Mouse (Mus musculus): Measurements from ENCODE around the gene Cnksr3. TPM values are rescaled to one million over a fixed set of nuclear protein-coding genes. Genes with fewer than 3 reads are reported as not detected.

The Cnksr3 gene
- polyA plus RNA-seq, 1 experiment from 2014 or later: 11.4 TPM

- no peaks in the 10 kb centered on the region for H3K36me3 ChIP-seq (ENCODE audit: insufficient read depth)
- peak; percentile 83 for ATAC-seq (ENCODE audit: insufficient read depth)
- no peak overlapping the region for H3K9ac ChIP-seq
- peak overlapping the region; percentile 10; the same call in 1 of the 2 replicates for H3K4me2 ChIP-seq
- H3K4me1 ChIP-seq (ENCODE audit: insufficient read depth): peaks cover 6% of the 10 kb centered on the region
- WGBS: 17% methylated on average over 6 of the region's 6 CpGs
- no peak for TF ChIP-seq CTCF (IDR thresholded peaks at IDR 0.05; ENCODE audit: low read depth)
- DNase-seq: peak; percentile 68
- no peaks in the 10 kb centered on the region for H3K9me3 ChIP-seq (ENCODE audit: low read depth, low read length)
- no peaks in the 10 kb centered on the region for H3K27me3 ChIP-seq (ENCODE audit: insufficient read depth, low read length)
- no peak overlapping the region for H3K4me3 ChIP-seq (ENCODE audit: low read depth, low read length)
- peak overlapping the region; percentile 51; the same call in 1 of the 2 replicates for H3K27ac ChIP-seq (ENCODE audit: low read depth)
Measured at GRCm38 (mm10) chr10:7183171-7183631, 28.8 kb downstream of the Cnksr3 start.

- H3K27ac ChIP-seq (ENCODE audit: low read depth): peak overlapping the region; percentile 51; the same call in 1 of the 2 replicates
- no peaks in the 10 kb centered on the region for H3K36me3 ChIP-seq (ENCODE audit: insufficient read depth)
- H3K4me2 ChIP-seq: peak overlapping the region; percentile 10; the same call in 1 of the 2 replicates
- no peak overlapping the region for H3K4me3 ChIP-seq (ENCODE audit: low read depth, low read length)
- H3K9me3 ChIP-seq (ENCODE audit: low read depth, low read length): no peaks in the 10 kb centered on the region
- no peak overlapping the region for H3K9ac ChIP-seq
- H3K4me1 ChIP-seq (ENCODE audit: insufficient read depth): peaks cover 3% of the 10 kb centered on the region
- TF ChIP-seq CTCF (IDR thresholded peaks at IDR 0.05; ENCODE audit: low read depth): no peak
- WGBS: 38% methylated on average over 12 of the region's 12 CpGs
- ATAC-seq (ENCODE audit: insufficient read depth): peak; percentile 47
- peak; percentile 65 for DNase-seq
- H3K27me3 ChIP-seq (ENCODE audit: insufficient read depth, low read length): no peaks in the 10 kb centered on the region
Measured at GRCm38 (mm10) chr10:7182555-7183170, 29.4 kb downstream of the Cnksr3 start.

DNA sequence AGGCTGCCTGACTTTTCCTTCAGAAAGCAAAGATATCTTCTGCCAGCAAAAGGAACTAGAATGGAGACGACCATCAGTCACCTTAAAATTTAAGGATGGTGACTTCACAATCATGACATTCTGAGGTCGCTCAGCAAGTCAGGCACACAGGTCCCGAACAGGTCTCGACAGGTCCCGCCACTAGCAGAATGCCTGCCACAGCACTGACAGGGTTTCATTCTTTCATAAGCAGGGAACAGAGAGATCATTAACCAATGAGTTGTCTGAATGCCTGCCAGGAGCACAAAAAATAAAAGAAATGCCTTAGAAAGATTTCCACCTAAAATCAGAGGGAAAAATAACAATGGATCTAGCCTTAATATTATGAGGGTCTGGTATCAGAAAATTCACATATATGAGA is 31.7 kb downstream of the Cnksr3 start:
- H3K27ac ChIP-seq (ENCODE audit: low read depth): no peak overlapping the region
- no peak for DNase-seq
- WGBS: 75% methylated on average over 5 of the region's 5 CpGs
- H3K27me3 ChIP-seq (ENCODE audit: insufficient read depth, low read length): no peaks in the 10 kb centered on the region
- ATAC-seq (ENCODE audit: insufficient read depth): no peak
- no peak overlapping the region for H3K4me3 ChIP-seq (ENCODE audit: low read depth, low read length)
- TF ChIP-seq CTCF (IDR thresholded peaks at IDR 0.05; ENCODE audit: low read depth): no peak
- H3K4me1 ChIP-seq (ENCODE audit: insufficient read depth): peaks cover 3% of the 10 kb centered on the region
- no peak overlapping the region for H3K9ac ChIP-seq
- H3K36me3 ChIP-seq (ENCODE audit: insufficient read depth): no peaks in the 10 kb centered on the region
- H3K9me3 ChIP-seq (ENCODE audit: low read depth, low read length): no peaks in the 10 kb centered on the region
- H3K4me2 ChIP-seq: no peak overlapping the region

- no peaks in the 10 kb centered on the region for H3K9me3 ChIP-seq (ENCODE audit: low read depth, low read length)
- 54% methylated on average over 10 of the region's 10 CpGs for WGBS
- H3K27me3 ChIP-seq (ENCODE audit: insufficient read depth, low read length): no peaks in the 10 kb centered on the region
- ATAC-seq (ENCODE audit: insufficient read depth): no peak
- no peak for TF ChIP-seq CTCF (IDR thresholded peaks at IDR 0.05; ENCODE audit: low read depth)
- no peaks in the 10 kb centered on the region for H3K36me3 ChIP-seq (ENCODE audit: insufficient read depth)
- no peak overlapping the region for H3K4me3 ChIP-seq (ENCODE audit: low read depth, low read length)
- H3K27ac ChIP-seq (ENCODE audit: low read depth): no peak overlapping the region
- peaks cover 3% of the 10 kb centered on the region for H3K4me1 ChIP-seq (ENCODE audit: insufficient read depth)
- no peak overlapping the region for H3K9ac ChIP-seq
- DNase-seq: no peak
- H3K4me2 ChIP-seq: no peak overlapping the region
Measured at GRCm38 (mm10) chr10:7178571-7178970, 33.5 kb downstream of the Cnksr3 start.

- Histone ChIP-seq H3K4me1 (ENCODE audit: insufficient read depth) (no peaks in the 10 kb centered on the region), H3K9ac (no peak overlapping the region), H3K27me3 (ENCODE audit: insufficient read depth, low read length) (no peaks in the 10 kb centered on the region), H3K4me3 (ENCODE audit: low read depth, low read length) (no peak overlapping the region), H3K9me3 (ENCODE audit: low read depth, low read length) (no peaks in the 10 kb centered on the region), H3K27ac (ENCODE audit: low read depth) (no peak overlapping the region), H3K4me2 (no peak overlapping the region), H3K36me3 (ENCODE audit: insufficient read depth) (no peaks in the 10 kb centered on the region)
- ATAC-seq (ENCODE audit: insufficient read depth) (0 out of 2 replicates have a peak, but pooled peaks have one; percentile 37), DNase-seq (no peak)
- 68% methylated on average over 8 of the region's 8 CpGs for WGBS
- no peak for TF ChIP-seq CTCF (IDR thresholded peaks at IDR 0.05; ENCODE audit: low read depth)
Measured at GRCm38 (mm10) chr10:7176205-7176910, 35.7 kb downstream of the Cnksr3 start.

- Histone ChIP-seq H3K4me1 (ENCODE audit: insufficient read depth) (no peaks in the 10 kb centered on the region), H3K4me3 (ENCODE audit: low read depth, low read length) (no peak overlapping the region), H3K4me2 (no peak overlapping the region), H3K9me3 (ENCODE audit: low read depth, low read length) (no peaks in the 10 kb centered on the region), H3K27me3 (ENCODE audit: insufficient read depth, low read length) (no peaks in the 10 kb centered on the region), H3K36me3 (ENCODE audit: insufficient read depth) (no peaks in the 10 kb centered on the region), H3K27ac (ENCODE audit: low read depth) (no peak overlapping the region), H3K9ac (no peak overlapping the region)
- no peak for TF ChIP-seq CTCF (IDR thresholded peaks at IDR 0.05; ENCODE audit: low read depth)
- WGBS: 30% methylated on average over 2 of the region's 2 CpGs
- DNase-seq (peak; percentile 23), ATAC-seq (ENCODE audit: insufficient read depth) (no peak)
Measured at GRCm38 (mm10) chr10:7174480-7174879, 37.6 kb downstream of the Cnksr3 start.

GRCm38 (mm10) chr10:7173098-7173497 is 38.9 kb downstream of the Cnksr3 start:
- no peak overlapping the region for H3K4me2 ChIP-seq
- no peaks in the 10 kb centered on the region for H3K9me3 ChIP-seq (ENCODE audit: low read depth, low read length)
- no peaks in the 10 kb centered on the region for H3K36me3 ChIP-seq (ENCODE audit: insufficient read depth)
- no peaks in the 10 kb centered on the region for H3K4me1 ChIP-seq (ENCODE audit: insufficient read depth)
- no peak for TF ChIP-seq CTCF (IDR thresholded peaks at IDR 0.05; ENCODE audit: low read depth)
- 69% methylated on average over 1 of the region's 1 CpGs for WGBS
- DNase-seq: no peak
- no peak overlapping the region for H3K9ac ChIP-seq
- H3K27ac ChIP-seq (ENCODE audit: low read depth): no peak overlapping the region
- ATAC-seq (ENCODE audit: insufficient read depth): no peak
- no peaks in the 10 kb centered on the region for H3K27me3 ChIP-seq (ENCODE audit: insufficient read depth, low read length)
- H3K4me3 ChIP-seq (ENCODE audit: low read depth, low read length): no peak overlapping the region
